Mouse (Mus musculus): ENCODE results near the gene Smad9.

Gene Smad9

GRCm38 (mm10) chr3:54755145-54756041 lies at the start of gene Smad9:
TSS of gene Smad9 (plus strand) at chr3:54755582.
- in situ Hi-C loops (cut with MboI; ENCODE audit: unreplicated experiment in 2 of 2), result loop anchor here in 1 of 2 experiments (10.0 kb wide), 1 partner anchor 49 kb away; the partner anchor contains the start of gene Rfxap

DNA sequence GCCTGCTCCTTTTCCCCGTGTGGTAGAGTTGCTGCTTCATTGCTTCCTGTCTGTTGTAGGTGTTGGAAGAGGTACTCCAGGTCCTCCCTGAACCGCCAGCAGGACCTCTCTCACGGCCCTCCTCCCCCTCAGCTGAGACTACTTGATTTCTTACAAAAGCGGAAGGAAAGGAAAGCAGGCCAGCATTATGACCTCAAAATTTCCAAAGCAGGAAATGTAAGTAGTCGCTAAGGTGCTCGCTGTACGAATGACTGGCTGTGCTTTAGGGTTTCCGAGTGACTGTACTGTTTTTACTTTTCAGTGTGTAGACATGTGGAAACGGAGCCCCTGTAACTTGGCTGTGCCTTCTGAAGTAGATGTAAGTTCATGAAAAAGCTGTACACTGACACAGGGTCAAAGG lies 46.4 kb upstream of the Smad9 start:
- in situ Hi-C loops (cut with MboI; ENCODE audit: unreplicated experiment in 2 of 2), result no loop called here

DNA sequence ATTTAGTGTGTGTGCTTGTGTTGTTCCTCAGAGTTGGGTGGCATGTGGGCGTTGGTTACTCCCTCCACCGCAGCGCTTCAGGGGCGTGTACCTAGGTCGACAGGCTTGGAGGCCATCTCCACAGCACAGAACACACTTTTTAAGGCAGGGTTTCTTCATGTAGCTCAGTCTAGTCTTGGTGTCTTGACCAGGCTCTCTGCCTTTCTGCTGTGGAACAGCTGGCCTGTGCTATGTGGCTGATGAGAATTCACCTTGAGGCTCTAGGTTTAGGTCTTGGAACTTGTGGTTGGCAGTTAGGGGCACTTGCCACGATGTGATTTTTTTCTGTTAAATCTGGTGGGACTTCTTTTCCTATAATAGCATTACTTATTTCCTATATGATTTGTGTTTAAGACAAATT lies 41.1 kb upstream of the Smad9 start, which contains the start of gene Gm21958:
Gm21958 (minus strand) TSS at position 101 of the 400 bp plus-strand sequence.
- in situ Hi-C loops (cut with MboI; ENCODE audit: unreplicated experiment in 2 of 2), result no loop called here

DNA sequence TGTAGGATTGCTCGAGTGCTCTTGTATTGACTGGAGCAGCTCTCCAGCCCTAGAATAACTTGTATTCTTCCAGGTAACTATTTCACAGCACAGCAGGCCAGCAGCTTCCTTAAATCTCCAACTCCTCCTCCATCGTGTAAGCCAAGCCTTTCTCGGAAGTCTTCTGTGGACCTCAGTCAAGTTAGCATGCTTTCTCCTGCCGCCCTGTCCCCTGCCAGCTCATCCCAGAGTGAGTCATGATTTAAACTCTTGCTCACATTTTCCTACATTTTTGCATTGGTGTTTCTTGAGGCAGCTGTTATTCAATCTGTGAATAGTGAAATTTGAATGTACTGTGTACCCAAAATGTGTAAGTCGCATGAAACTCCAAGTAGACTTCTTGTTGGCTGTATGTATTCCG lies 39.9 kb upstream of the Smad9 start:
- in situ Hi-C loops (cut with MboI; ENCODE audit: unreplicated experiment in 2 of 2), result no loop called here

GRCm38 (mm10) chr3:54717348-54717747 lies 38.0 kb upstream of the Smad9 start:
- in situ Hi-C loops (cut with MboI; ENCODE audit: unreplicated experiment in 2 of 2), result no loop called here

GRCm38 (mm10) chr3:54718947-54719346 lies 36.4 kb upstream of the Smad9 start:
- in situ Hi-C loops (cut with MboI; ENCODE audit: unreplicated experiment in 2 of 2), result no loop called here

DNA sequence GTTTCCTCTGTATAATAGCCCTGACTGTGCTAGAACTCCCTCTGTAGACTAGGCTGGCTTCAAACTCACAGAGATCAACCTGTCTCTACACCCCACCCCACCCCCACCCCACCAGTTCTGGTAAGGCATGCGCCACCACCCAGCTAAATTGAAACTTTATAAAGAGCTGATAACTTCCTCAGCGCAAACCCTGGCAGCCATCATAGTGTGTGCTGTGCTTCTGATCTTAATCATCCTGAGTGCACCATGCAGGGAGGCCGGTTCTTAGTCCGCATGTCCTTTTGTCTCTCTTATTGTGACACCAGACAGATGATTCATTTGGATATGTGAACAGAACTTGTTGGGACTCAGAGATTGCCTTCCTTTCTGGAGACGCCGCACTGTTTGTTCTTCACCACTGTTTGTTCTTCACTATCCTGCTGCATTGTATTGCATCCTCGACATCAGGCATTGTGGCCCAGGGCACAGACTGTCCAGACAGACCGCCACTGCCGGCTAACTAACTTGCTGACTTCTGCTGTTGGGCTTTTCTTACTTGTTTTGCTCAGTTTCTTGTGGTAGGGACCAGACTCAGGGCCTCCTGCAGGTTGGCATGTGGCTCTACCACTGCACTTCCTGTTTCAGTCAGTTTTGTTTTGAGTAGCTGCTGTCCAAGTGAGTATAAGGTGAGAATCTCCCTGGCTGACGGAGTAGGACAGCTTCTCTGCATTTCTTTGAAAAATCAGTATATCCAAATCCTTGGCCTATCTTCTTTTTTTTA lies 31.5 kb upstream of the Smad9 start:
- in situ Hi-C loops (cut with MboI; ENCODE audit: unreplicated experiment in 2 of 2), result no loop called here

DNA sequence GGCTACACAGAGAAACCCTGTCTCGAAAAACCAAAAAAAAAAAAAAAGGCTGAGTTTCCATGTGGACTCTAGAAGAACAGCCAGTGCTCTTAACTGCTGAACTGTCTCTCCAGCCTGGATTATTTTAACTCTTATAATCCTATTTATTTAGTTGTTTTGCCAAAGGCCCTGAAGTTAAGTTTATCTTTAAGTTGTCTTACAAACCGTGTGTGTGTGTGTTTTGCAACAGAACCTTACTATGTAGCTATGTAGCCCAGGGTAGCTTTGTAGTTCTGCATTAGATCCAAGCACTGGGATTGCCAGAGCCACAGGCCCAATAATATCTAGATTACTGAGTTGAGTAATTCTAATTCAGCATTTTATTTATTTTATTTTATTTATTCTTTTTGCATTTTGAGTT lies 30.0 kb upstream of the Smad9 start:
- in situ Hi-C loops (cut with MboI; ENCODE audit: unreplicated experiment in 2 of 2), result no loop called here

DNA sequence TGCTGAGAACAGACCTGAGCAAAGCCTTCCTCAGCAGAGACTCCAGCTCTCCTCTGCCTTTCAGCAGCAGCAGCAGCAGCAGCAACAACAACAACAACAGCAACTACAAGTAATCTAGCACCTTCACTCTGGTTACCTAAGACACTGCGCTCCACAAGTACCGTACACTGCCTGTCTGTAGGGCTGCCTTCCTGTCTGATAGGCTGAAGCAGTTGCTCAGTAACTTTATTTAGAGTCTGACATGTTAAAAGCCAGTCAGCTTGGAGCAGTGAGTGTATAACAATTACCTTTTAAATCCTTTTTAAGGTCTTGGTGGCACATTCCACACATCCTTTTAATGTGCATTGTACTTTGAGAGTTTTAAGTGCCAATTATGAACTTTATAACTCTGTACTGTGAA lies 27.8 kb upstream of the Smad9 start:
- in situ Hi-C loops (cut with MboI; ENCODE audit: unreplicated experiment in 2 of 2), result no loop called here

- in situ Hi-C loops (cut with MboI; ENCODE audit: unreplicated experiment in 2 of 2), result no loop called here
These were observed 27.3 kb upstream of the Smad9 start for GRCm38 (mm10) chr3:54728100-54728499.

DNA sequence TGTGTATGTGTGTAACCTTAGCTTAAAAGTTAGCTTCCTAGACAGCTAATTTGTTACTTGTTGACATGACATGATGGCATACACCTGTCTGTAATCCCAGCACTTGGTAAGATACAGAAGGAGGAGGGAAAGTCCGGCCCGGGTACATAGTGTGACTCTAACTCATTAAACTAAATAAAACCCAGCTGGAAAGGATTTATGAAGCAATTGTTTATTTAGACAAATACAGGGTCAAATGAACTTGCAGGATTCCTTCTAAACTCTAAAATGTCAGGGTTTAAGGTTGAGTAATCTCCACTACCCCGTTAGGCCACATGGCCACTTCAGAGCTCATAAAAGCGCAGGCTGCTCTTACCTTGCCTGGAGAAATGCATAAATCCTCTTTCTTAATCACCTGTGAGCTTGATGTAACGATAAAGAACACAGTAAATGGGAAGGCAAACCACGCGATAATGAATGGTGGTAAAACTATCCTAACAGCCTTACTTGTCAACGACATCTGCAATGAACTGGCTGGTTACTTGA lies 23.7 kb upstream of the Smad9 start:
- in situ Hi-C loops (cut with MboI; ENCODE audit: unreplicated experiment in 2 of 2), result loop anchor here in 1 of 2 experiments (10.0 kb wide), 1 partner anchor 83 kb away; no protein-coding TSS in a partner anchor

DNA sequence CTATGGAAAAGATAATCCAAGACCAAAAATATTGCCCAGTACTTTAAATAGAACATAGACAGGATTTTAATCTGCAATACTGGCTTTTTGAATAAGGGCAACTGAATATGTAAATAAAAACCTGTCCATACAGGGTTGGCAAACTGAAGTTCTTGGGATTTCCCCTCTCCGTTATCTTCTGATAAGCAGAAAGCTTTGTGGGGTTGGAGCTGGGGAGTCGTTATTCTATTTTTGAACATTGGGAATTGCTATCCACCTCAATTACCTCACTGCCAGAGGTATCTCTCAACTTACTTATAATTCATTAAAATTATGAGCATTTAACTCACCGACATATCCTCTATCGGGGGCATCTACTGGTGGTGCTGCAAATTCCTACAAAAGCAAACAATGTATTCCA lies 23.0 kb upstream of the Smad9 start:
- in situ Hi-C loops (cut with MboI; ENCODE audit: unreplicated experiment in 2 of 2), result loop anchor here in 1 of 2 experiments (10.0 kb wide), 1 partner anchor 82 kb away; no protein-coding TSS in a partner anchor

DNA sequence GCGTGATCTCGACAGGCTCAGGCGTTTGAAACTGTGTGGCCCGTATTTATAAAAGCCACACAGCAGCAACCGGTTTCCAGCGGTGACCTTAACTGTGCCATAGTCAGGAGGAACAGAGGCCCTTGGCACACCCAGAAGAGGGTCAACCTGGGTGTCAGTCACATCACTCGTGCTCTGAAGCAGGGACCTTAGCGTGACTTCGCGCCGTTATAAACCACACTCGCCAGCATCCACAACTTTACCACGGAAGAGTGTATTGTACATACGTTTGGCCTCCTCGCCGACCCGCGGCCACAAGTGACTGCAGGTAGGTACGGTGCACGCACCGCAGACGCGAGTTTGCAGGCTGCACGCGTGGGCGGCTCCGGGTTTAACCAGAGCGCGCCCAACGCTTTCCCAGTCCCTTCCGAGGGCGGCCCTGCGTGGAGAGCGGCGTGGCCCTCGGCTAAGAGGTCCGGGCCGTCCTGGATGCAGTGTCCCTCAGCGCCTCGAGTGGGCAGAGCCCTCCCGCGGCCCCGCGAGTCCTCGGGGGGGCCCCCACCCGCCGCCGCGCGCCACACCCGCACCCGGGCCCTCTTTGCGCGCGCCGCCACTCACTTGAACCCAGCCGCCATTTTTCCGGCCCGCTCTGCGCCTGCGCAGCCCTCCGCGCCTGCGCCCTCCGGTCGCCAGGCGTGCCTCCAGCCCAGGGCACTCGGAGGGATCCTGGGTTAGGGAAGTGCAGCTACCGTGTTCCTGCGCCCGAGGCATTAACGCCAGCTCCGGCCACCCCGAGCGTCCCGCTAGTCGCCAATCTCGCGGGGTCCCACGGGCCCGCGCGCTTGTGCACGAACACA lies 20.8 kb upstream of the Smad9 start:
- in situ Hi-C loops (cut with MboI; ENCODE audit: unreplicated experiment in 2 of 2), result loop anchor here in 1 of 2 experiments (10.0 kb wide), 1 partner anchor 80 kb away; no protein-coding TSS in a partner anchor

GRCm38 (mm10) chr3:54735247-54736046 lies 19.9 kb upstream of the Smad9 start, which contains the start of the genes Exosc8 and Alg5:
TSS of gene Exosc8 (minus strand) at chr3:54735393.
TSS of gene Alg5 (plus strand) at chr3:54735539.
- in situ Hi-C loops (cut with MboI; ENCODE audit: unreplicated experiment in 2 of 2), result loop anchor here in 1 of 2 experiments (10.0 kb wide), 1 partner anchor 79 kb away; no protein-coding TSS in a partner anchor

GRCm38 (mm10) chr3:54736101-54736927 lies 19.1 kb upstream of the Smad9 start:
- in situ Hi-C loops (cut with MboI; ENCODE audit: unreplicated experiment in 2 of 2), result loop anchor here in 1 of 2 experiments (10.0 kb wide), 1 partner anchor 78 kb away; no protein-coding TSS in a partner anchor

DNA sequence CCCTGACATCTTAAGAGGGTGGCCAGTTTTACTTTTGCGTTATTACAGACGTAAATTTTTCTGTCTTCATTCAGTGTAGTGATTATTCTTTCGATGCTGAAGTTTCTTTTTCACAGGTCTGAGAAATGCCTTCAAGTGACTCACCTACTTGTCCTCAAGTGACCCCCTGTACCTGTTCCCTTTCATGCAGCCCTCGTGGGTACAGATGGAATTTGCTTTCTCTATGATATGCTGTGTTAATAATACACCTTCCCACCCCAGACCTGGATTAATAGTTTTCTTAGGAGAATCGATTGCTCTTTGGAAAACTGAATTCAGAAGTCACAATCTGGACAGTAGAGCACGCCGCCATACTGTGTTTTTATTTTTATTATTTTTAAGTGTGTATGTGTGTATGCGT lies 18.1 kb upstream of the Smad9 start:
- in situ Hi-C loops (cut with MboI; ENCODE audit: unreplicated experiment in 2 of 2), result loop anchor here in 1 of 2 experiments (10.0 kb wide), 1 partner anchor 77 kb away; no protein-coding TSS in a partner anchor

DNA sequence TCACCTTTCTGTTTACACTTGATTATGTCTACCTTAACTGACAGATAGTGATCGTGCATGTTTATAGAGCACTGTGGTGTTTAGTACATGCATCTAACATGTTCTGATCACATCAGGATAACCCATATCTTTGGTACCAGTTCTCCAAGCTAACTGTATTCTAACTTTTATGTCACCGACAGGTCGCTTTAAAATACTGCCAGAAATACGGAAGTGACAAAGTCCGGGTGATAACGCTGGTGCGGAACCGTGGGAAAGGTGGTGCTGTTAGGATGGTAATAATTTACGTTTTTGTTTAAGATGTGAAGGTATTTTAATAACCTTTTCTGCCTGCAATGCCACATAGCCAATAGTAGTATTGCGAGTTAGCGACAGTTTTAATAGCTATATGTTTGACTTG lies 13.4 kb upstream of the Smad9 start:
- in situ Hi-C loops (cut with MboI; ENCODE audit: unreplicated experiment in 2 of 2), result no loop called here

DNA sequence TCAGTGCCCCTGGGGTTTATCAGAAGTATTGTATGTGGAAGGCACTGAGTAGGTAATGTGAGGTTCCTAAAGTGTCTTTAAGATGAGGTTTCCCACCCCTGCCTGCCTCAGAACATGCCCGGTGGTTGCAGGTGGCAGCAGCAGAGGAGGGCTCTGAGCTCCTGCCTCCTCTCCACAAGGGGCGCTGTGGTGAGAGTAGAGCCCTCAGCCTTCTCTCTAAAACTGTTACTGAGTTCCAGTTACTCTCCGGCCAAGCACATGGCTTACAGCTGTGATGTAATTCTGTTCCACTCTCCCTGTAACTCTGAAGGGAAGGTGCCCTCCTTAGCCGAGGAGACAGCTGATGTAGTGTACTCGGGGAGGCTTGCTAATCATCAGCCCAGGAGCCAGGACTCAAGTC lies 9.6 kb upstream of the Smad9 start:
- in situ Hi-C loops (cut with MboI; ENCODE audit: unreplicated experiment in 2 of 2), result no loop called here

All from v-Abl transformed pro-B cells (cell line).